Mouse (Mus musculus): ENCODE measurements around the gene Scamp5.

Scamp5 gene

GRCm38 (mm10) chr9:57467896-57468549 is at the start of gene Scamp5:
Scamp5 (minus strand) TSS chr9:57468060.
- peak; percentile 35 for DNase-seq (ENCODE audit: low spot score)

DNA sequence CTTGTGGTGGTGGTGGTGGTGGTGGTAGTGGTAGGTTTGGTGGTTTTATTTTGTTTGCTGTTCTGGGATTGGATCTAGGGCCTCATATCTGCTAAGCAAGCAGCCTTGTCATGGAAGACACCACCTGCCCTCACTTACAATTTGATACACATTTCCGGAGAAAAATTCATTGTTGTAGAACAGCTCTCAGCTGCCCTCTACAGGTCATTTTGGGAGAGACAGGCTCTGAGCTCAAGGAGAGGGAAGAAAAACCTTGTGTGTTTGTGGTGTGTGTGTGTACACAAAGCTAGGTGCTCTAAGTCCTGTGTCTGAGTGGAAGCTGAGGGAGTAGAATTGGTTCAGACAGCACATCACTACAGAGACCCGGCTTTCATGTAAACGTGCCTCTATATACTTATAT is 49.3 kb upstream of the Scamp5 start:
- peak; percentile 59 for DNase-seq (ENCODE audit: low spot score)

DNA sequence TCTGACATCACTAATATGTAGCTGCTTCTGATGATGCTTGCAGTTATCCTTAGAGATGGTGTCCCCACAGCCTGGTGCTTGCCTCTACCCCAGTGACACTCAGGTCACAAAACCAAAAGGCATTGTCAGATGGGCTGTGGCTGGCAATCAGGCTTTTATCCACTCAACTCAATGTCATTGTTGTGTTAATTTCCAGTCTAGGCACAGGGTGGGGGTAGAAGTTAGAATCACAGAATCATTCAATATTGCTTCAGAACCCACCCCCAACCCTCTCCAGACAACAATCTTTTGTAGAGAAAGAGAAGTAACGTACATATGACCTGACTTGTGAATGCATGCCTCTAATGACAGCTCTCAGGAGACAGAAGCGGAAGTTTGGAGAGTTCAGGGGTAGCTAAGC is 42.7 kb upstream of the Scamp5 start:
- DNase-seq (ENCODE audit: low spot score), result no peak

DNA sequence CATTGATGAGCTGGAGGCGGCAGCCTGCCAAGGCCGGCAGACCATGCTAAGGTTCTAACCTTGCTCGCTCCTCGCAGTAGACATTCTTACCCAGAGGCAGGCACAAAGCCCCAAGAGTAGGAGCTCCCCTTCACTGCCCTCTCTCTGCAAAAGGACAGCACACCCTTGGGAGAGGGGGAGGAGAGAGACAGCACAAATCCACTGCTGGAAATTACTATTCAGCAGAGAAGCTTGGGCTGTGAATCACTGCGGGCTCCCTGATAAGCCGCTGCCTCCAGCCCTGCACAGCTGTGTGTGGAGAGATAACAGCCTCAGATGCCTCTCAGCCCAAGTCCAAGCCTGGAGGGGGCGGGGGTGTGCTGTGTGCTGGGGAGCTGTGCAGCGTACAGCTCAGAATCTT is 37.8 kb upstream of the Scamp5 start:
- DNase-seq (ENCODE audit: low spot score), result peak; percentile 53

DNA sequence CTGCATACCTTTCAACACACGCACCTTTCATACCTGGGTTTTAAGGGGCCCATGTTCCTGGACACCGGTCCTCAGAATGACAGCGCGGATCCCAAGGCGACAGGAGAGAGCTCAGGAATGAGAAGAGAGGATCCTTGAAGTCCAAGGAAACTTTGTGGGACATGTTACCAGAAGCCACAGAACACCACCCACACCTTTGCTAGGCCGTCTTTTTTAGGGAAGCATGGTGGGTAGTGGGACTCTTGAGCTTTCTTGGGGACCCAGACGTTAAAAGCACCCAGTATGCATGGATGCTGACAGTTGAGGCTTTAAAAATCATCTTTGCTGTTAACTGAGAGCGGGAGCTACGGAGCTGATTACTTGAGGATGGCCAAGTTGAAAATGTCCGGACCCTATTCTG is 37.0 kb upstream of the Scamp5 start:
- DNase-seq (ENCODE audit: low spot score), result no peak

DNA sequence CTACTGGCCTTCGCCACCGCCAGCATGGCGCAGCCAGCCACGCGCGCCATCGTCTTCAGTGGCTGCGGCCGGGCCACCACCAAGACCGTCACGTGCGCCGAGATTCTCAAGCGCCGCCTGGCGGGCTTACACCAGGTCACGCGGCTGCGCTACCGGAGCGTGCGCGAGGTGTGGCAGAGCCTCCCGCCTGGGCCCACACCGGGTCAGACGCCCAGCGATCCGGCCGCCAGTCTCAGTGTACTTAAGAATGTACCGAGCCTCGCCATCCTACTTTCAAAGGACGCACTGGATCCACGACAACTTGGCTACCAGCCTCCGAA is 36.5 kb upstream of the Scamp5 start:
- DNase-seq (ENCODE audit: low spot score), result peak; percentile 34

GRCm38 (mm10) chr9:57503622-57504380 is 35.9 kb upstream of the Scamp5 start, which contains the start of gene Rpp25:
Rpp25 (plus strand) TSS chr9:57504026.
- no peak for DNase-seq (ENCODE audit: low spot score)

DNA sequence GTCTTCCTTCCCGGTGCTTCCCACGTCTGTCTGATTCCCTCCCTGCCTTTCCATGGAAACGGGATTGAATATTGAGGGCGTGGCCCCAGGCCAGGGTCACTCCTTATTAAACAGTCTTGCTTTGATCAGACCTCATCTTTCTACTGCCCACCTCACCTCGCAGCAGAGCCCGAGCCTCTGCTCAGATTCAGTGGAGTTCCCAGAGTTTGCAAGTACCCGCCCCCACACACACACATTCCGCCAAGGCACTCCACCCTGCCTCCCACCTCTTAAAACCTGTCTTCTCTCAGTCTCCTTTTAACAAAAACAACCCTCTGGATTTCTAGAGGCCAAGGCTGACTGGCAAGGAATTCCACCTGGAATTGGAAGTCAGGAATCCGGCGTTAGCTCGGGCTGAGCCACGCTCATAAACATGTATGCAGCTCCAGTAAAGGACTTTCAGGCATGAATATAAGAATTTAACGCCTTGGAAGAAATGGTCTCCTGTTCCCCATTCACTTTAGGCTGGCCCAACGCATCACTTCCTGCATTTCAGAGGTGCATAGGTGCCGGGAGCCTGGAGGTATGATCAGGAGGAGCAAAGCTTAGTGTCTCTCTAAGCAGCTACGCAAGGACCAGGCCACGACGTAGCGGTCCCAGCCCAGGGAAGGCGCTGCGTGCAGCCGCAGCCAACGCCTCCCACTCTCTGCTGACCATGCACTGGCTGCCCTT is 35.2 kb upstream of the Scamp5 start:
- DNase-seq (ENCODE audit: low spot score), result no peak

DNA sequence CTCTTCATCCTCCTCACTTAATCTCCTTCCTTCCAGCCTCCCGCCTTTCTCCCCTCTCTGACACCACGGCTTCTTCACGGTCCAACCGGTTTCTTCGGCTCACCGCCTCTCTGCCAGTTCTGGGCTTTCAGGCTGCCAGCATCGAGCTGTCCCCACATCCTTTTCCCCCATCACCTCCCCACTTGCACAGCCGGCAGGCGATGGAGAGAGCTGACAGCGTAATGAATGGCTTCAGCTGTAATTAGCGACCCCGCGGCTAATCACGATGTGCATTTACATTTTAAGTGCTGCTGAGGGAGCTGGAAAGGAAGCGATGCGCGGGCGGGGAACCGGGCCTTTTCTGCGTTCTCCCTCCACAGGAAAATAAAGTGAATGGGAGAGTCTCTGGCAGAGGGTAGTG is 34.0 kb upstream of the Scamp5 start:
- DNase-seq (ENCODE audit: low spot score), result no peak

GRCm38 (mm10) chr9:57501452-57501851 is 33.6 kb upstream of the Scamp5 start:
- no peak for DNase-seq (ENCODE audit: low spot score)

- DNase-seq (ENCODE audit: low spot score), result no peak
Measured at GRCm38 (mm10) chr9:57498536-57498935, 30.7 kb upstream of the Scamp5 start.

- no peak for DNase-seq (ENCODE audit: low spot score)
Measured at GRCm38 (mm10) chr9:57497236-57497635, 29.4 kb upstream of the Scamp5 start.

DNA sequence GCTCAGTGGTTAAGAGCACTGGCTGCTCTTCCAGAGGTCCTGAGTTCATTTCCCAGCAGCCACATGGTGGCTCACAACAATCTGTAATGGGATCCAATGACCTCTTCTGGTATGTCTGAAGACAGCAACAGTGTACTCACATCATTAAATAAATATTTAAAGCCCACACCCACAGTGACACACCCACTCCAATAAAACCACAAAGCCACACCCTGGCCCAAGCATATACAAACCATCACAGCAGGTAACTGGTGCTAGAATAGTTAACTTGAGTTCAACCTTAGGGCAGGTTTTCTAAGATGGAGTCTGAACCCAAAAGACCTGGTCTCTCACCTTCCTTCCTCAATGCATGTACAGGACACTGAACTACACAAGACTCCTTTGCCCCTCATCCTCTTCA is 27.1 kb upstream of the Scamp5 start:
- no peak for DNase-seq (ENCODE audit: low spot score)

GRCm38 (mm10) chr9:57493532-57493931 is 25.7 kb upstream of the Scamp5 start:
- no peak for DNase-seq (ENCODE audit: low spot score)

DNA sequence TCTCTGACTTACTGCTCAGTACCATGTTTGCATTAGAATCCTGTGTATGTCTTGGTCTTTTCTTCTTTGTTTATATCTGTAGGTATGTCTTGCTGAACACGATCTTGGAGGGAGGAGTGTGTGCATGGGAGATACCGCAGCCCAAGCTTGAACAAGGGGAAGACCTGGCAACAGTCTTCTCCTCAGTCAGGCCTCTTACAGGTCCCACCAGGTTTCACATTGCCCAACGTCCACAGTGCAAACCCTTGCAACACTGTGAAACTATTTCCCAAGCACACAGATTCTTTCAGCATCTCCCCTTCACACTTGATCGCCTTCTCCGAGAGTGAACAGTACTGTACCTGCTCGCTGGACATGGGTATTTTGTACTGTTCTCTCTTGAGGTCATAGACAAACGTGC is 19.9 kb upstream of the Scamp5 start:
- no peak for DNase-seq (ENCODE audit: low spot score)

DNA sequence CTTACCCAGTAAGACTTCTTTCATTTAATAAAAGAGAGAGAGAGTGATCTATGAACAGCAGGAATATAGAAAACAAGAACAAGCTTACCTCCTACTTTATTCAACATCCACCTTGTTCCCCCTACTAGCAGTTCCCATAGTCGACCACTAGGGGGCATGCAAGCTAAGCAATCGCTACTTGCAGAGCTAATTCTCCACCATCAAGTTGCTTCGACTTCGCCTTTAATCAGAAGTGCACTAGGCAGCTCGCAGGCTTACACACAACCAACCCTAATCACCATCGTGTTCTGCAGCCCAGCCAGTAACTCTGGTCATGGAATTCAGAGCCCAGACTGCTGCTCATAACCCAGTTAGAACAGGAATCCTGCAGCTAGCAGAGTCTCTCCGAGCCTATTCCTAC is 17.9 kb upstream of the Scamp5 start:
- peak; percentile 60 for DNase-seq (ENCODE audit: low spot score)

- DNase-seq (ENCODE audit: low spot score), result no peak
Measured at GRCm38 (mm10) chr9:57468914-57469313, 1.1 kb upstream of the Scamp5 start.

DNA sequence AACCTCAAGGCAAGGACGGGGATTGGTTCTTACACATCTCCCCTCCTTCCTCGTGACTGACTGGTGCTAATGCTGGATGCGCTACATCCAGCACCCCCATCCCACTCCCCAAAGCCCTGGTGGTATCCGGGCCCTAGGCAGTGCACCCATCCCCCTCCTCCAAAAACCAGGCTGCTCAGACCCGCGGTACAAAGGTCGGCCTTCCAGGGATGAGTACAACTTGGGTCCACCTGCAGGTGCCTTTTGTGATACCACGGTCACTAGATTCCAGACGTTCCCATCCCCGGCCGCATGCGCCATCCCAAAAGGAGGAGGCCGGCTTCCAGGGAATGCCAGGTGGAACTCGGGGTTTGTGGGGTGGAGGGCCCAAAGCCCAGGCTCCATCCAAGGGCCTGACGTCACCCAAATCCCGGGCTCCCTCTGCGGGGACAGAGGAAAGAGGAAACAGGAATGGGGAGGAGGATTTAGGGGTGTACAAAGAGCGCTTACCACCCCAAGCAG is 539 bp downstream of the Scamp5 start:
- DNase-seq (ENCODE audit: low spot score), result no peak

- DNase-seq (ENCODE audit: low spot score), result no peak
Measured at GRCm38 (mm10) chr9:57466101-57466500, 1.8 kb downstream of the Scamp5 start.

GRCm38 (mm10) chr9:57462866-57463265 is 5.0 kb downstream of the Scamp5 start:
- DNase-seq (ENCODE audit: low spot score), result no peak

GRCm38 (mm10) chr9:57459707-57460106 is 8.2 kb downstream of the Scamp5 start:
- no peak for DNase-seq (ENCODE audit: low spot score)

- DNase-seq (ENCODE audit: low spot score), result no peak
Measured at GRCm38 (mm10) chr9:57453516-57453915, 14.3 kb downstream of the Scamp5 start.
